Mouse (Mus musculus) stomach, postnatal 0 days (tissue): Measurements from ENCODE around the gene Oca2. TPM values are rescaled to one million over a fixed set of nuclear protein-coding genes. Genes with fewer than 3 reads are reported as not detected.

ENCODE experiments used
- ATAC-seq: fragments of 200-750 bp; cut with Nextera tagmentation; 2 replicates; pipeline ENCODE4 v1.8.0; 2017; ENCODE audit not compliant: low FRiP score, low TSS enrichment
- DNase-seq: peaks from one replicate; pipeline ENCODE4 v3.0.0-alpha.2; 2016; ENCODE audit warnings: low spot score
- H3K27ac ChIP-seq: fragments of 300-500 bp; sonication (generic); replicated peaks from 2 replicates; pipeline ENCODE4 v1.5.1; 2014; ENCODE audit warnings: mild to moderate bottlenecking, control low read depth
- H3K27me3 ChIP-seq: fragments of 300-500 bp; sonication (generic); 2 replicates; pipeline ENCODE4 v1.6.1; 2014; ENCODE audit warnings: low read length; ENCODE audit not compliant: control insufficient read depth, insufficient read depth
- H3K36me3 ChIP-seq: fragments of 300-500 bp; sonication (generic); 2 replicates; pipeline ENCODE4 v1.6.1; 2014; ENCODE audit warnings: low read length, mixed read lengths; ENCODE audit not compliant: control insufficient read depth, insufficient read depth
- H3K4me1 ChIP-seq: fragments of 300-500 bp; sonication (generic); replicated peaks from 2 replicates; pipeline ENCODE4 v1.6.1; 2014; ENCODE audit warnings: antibody characterized with exemption; ENCODE audit not compliant: control insufficient read depth, insufficient read depth
- H3K4me2 ChIP-seq: fragments of 300-500 bp; sonication (generic); replicated peaks from 2 replicates; pipeline ENCODE4 v1.6.1; 2014; ENCODE audit warnings: low read depth, mild to moderate bottlenecking, control low read depth, moderate library complexity
- H3K4me3 ChIP-seq: fragments of 300-500 bp; sonication (generic); 2 replicates; pipeline ENCODE4 v1.5.1; 2014; ENCODE audit warnings: low read depth, low read length, control low read depth
- H3K9ac ChIP-seq: fragments of 300-500 bp; sonication (generic); 2 replicates; pipeline ENCODE4 v1.6.1; 2014; ENCODE audit warnings: mild to moderate bottlenecking, low read length, control low read depth, mixed read lengths
- H3K9me3 ChIP-seq: fragments of 300-500 bp; sonication (generic); 2 replicates; pipeline ENCODE4 v1.6.1; 2016; ENCODE audit warnings: low read length; ENCODE audit not compliant: control insufficient read depth
- CTCF ChIP-seq: IDR thresholded peaks from 2 replicates; pipeline ENCODE4 v1.5.1; 2016; ENCODE audit warnings: antibody characterized with exemption, low read depth, mild to moderate bottlenecking, moderate library complexity
- EP300 ChIP-seq: optimal IDR thresholded peaks from 2 replicates; pipeline ENCODE3; 2016; ENCODE audit warnings: antibody characterized with exemption
- WGBS: fragments of 180-500 bp; shearing (Covaris S2); extraction: QIAGEN DNeasy Blood & Tissue Kit; methylation state at CpG from one replicate; pipeline ENCODE4 v1.1.7; 2014; 5-methylcytosine and 5-hydroxymethylcytosine counted together
- polyA plus RNA-seq: library from polyadenylated mRNA; unstranded; fragments of >200 nt; fragmentation: Nextera tagmentation; extraction: Ambion mirVana; gene quantifications from 2 replicates; pipeline ENCODE4 v1.2.1, GENCODE M21; 2015

Gene Oca2
- polyA plus RNA-seq, 1 experiment from 2014 or later = 0.27 TPM

DNA sequence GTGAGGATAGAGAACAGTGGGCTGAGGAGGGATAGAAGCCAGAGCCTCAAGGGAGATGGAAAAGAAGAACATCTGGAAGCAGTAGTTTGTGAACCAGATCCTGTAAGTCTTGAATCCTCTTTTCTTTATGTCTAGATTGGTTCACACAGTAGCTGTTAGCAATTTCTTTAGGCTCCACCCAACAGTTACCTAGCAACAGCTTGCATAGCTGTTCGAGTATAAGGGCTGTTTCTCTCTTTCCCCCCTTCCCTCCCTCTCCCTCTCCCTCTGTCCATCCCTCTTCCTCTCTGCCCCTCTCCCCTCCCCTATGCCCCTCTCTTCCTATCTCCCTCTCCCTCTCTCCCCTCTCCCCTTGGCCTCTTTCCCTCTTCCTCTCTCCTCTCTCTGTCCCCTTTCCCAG, 312.2 kb downstream of the Oca2 start:
- Histone ChIP-seq H3K9ac (no peak overlapping the region), H3K27ac (no peak overlapping the region), H3K4me2 (no peak overlapping the region), H3K4me1 (no peaks in the 10 kb centered on the region), H3K4me3 (no peak overlapping the region), H3K36me3 (no peaks in the 10 kb centered on the region), H3K9me3 (no peaks in the 10 kb centered on the region), H3K27me3 (no peaks in the 10 kb centered on the region)
- no peak for ATAC-seq
- DNase-seq = no peak
- TF ChIP-seq EP300 (no peak), CTCF (no peak)
- WGBS = 0% methylated on average over 1 of the region's 1 CpGs

Other genes starting within 250 kb of the Oca2 start
- 6.3 and 6.4 TPM in 2 replicates for gene Nipa1, start 219.8 kb upstream of the Oca2 start, polyA plus RNA-seq
- 10.9 and 11.9 TPM in 2 replicates for gene Herc2, start 189.6 kb upstream of the Oca2 start, polyA plus RNA-seq